Mouse (Mus musculus) kidney, postnatal 10 days (tissue): ENCODE measurements around the gene Pkig.
A peak's percentile ranks its signal among the peaks of the same experiment; 100 is the strongest.
"Not testable (repeated sequence)": the region's sequence is repeated elsewhere in the genome, so short reads cannot be mapped to it uniquely, and the experiment has no call there.

Source experiments
- DNase-seq: peaks from one replicate; pipeline ENCODE4 v3.0.0; 2021; ENCODE audit warnings: mixed read lengths

Pkig gene

GRCm38 (mm10) chr2:163644047-163644446 lies 14.1 kb upstream of the Pkig start:
- no peak for DNase-seq

GRCm38 (mm10) chr2:163644575-163645385 lies 13.4 kb upstream of the Pkig start, which contains the start of gene Serinc3:
Gene Serinc3 (minus strand): TSS chr2:163645131.
- peak; percentile 99 for DNase-seq

GRCm38 (mm10) chr2:163645700-163646460 lies 12.3 kb upstream of the Pkig start:
- no peak for DNase-seq

- DNase-seq: no peak
Observed at GRCm38 (mm10) chr2:163646461-163647080, 11.6 kb upstream of the Pkig start.

GRCm38 (mm10) chr2:163655699-163656098 lies 2.5 kb upstream of the Pkig start:
- not testable (repeated sequence) for DNase-seq

- no peak for DNase-seq
Observed at GRCm38 (mm10) chr2:163657486-163657885, 700 bp upstream of the Pkig start.

GRCm38 (mm10) chr2:163658941-163659340 lies 755 bp downstream of the Pkig start:
- peak; percentile 43 for DNase-seq

- DNase-seq: no peak
Observed at GRCm38 (mm10) chr2:163659431-163659830, 1.2 kb downstream of the Pkig start.

GRCm38 (mm10) chr2:163660103-163660701 lies 2.0 kb downstream of the Pkig start:
- DNase-seq: no peak

- peak; percentile 29 for DNase-seq
Observed at GRCm38 (mm10) chr2:163661371-163661850, 3.2 kb downstream of the Pkig start.

GRCm38 (mm10) chr2:163662076-163662475 lies 3.9 kb downstream of the Pkig start:
- DNase-seq: no peak

- DNase-seq: no peak
Observed at GRCm38 (mm10) chr2:163662698-163663221, 4.6 kb downstream of the Pkig start.

GRCm38 (mm10) chr2:163663930-163664329 lies 5.7 kb downstream of the Pkig start:
- no peak for DNase-seq

- no peak for DNase-seq
Observed at GRCm38 (mm10) chr2:163667045-163667444, 8.9 kb downstream of the Pkig start.

- DNase-seq: no peak
Observed at GRCm38 (mm10) chr2:163670872-163671594, 12.8 kb downstream of the Pkig start.

- no peak for DNase-seq
Observed at GRCm38 (mm10) chr2:163674397-163674796, 16.2 kb downstream of the Pkig start.

GRCm38 (mm10) chr2:163675144-163675619 lies 17.0 kb downstream of the Pkig start:
- peak; percentile 45 for DNase-seq

GRCm38 (mm10) chr2:163675662-163676061 lies 17.5 kb downstream of the Pkig start:
- no peak for DNase-seq

GRCm38 (mm10) chr2:163676321-163676720 lies 18.1 kb downstream of the Pkig start:
- DNase-seq: no peak

GRCm38 (mm10) chr2:163676745-163677144 lies 18.6 kb downstream of the Pkig start:
- no peak for DNase-seq

GRCm38 (mm10) chr2:163682344-163682743 lies 24.2 kb downstream of the Pkig start:
- no peak for DNase-seq

GRCm38 (mm10) chr2:163685287-163685686 lies 27.1 kb downstream of the Pkig start:
- no peak for DNase-seq
